Mouse (Mus musculus): ENCODE results near the gene Etnk2. TPM values are rescaled to one million over a fixed set of nuclear protein-coding genes. Genes with fewer than 3 reads are reported as not detected.

Gene Etnk2
- total and polyA plus RNA-seq, 2 experiments from 2014 or later, result 29.6 to 49.7 TPM

- Histone ChIP-seq H3K9me3 (ENCODE audit: low read length) (no peaks in the 10 kb centered on the region), H3K36me3 (ENCODE audit: insufficient read depth, low read length) (no peaks in the 10 kb centered on the region), H3K4me1 (ENCODE audit: insufficient read depth, low read length) (peaks cover 10% of the 10 kb centered on the region), H3K27me3 (ENCODE audit: insufficient read depth, low read length) (no peaks in the 10 kb centered on the region), H3K4me2 (ENCODE audit: low read depth, low read length) (no peak overlapping the region), H3K27ac (no peak overlapping the region), H3K9ac (replicated peaks; ENCODE audit: low read length) (no peak overlapping the region), H3K4me3 (ENCODE audit: low read length) (no peak overlapping the region)
- no peak for ATAC-seq
- no peak for TF ChIP-seq CTCF (IDR thresholded peaks at IDR 0.05; ENCODE audit: low read depth)
- WGBS, result 95% methylated on average over 6 of the region's 6 CpGs
- no peak for DNase-seq (ENCODE audit: low spot score)
These were observed 2.4 kb upstream of the Etnk2 start for GRCm38 (mm10) chr1:133361006-133361405.

GRCm38 (mm10) chr1:133362103-133362502, 1.3 kb upstream of the Etnk2 start:
- no peak overlapping the region for H3K27ac ChIP-seq
- 88% methylated on average over 5 of the region's 5 CpGs for WGBS
- ATAC-seq (no peak), DNase-seq (ENCODE audit: low spot score) (no peak)
- no peak overlapping the region for H3K9ac ChIP-seq (replicated peaks; ENCODE audit: low read length)
- no peaks in the 10 kb centered on the region for H3K27me3 ChIP-seq (ENCODE audit: insufficient read depth, low read length)
- no peaks in the 10 kb centered on the region for H3K36me3 ChIP-seq (ENCODE audit: insufficient read depth, low read length)
- H3K4me1 ChIP-seq (ENCODE audit: insufficient read depth, low read length), result peaks cover 11% of the 10 kb centered on the region
- no peak for TF ChIP-seq CTCF (IDR thresholded peaks at IDR 0.05; ENCODE audit: low read depth)
- no peak overlapping the region for H3K4me3 ChIP-seq (ENCODE audit: low read length)
- no peak overlapping the region for H3K4me2 ChIP-seq (ENCODE audit: low read depth, low read length)
- H3K9me3 ChIP-seq (ENCODE audit: low read length), result no peaks in the 10 kb centered on the region

GRCm38 (mm10) chr1:133364022-133364630, 754 bp downstream of the Etnk2 start:
- Histone ChIP-seq H3K36me3 (ENCODE audit: insufficient read depth, low read length) (no peaks in the 10 kb centered on the region), H3K27ac (peak overlapping the region; percentile 76), H3K4me2 (ENCODE audit: low read depth, low read length) (peak overlapping the region; percentile 93), H3K27me3 (ENCODE audit: insufficient read depth, low read length) (no peaks in the 10 kb centered on the region), H3K4me3 (ENCODE audit: low read length) (peak overlapping the region; percentile 65), H3K4me1 (ENCODE audit: insufficient read depth, low read length) (peaks cover 18% of the 10 kb centered on the region), H3K9ac (replicated peaks; ENCODE audit: low read length) (peak overlapping the region; percentile 80), H3K9me3 (ENCODE audit: low read length) (no peaks in the 10 kb centered on the region)
- peak; percentile 42 for DNase-seq (ENCODE audit: low spot score)
- peak; percentile 3; the same call in 1 of the 2 replicates for ATAC-seq
- WGBS, result 3% methylated on average over 27 of the region's 27 CpGs
- no peak for TF ChIP-seq CTCF (IDR thresholded peaks at IDR 0.05; ENCODE audit: low read depth)

GRCm38 (mm10) chr1:133364890-133365289, 1.5 kb downstream of the Etnk2 start:
- Histone ChIP-seq H3K27me3 (ENCODE audit: insufficient read depth, low read length) (no peaks in the 10 kb centered on the region), H3K4me1 (ENCODE audit: insufficient read depth, low read length) (peaks cover 18% of the 10 kb centered on the region), H3K27ac (no peak overlapping the region), H3K4me2 (ENCODE audit: low read depth, low read length) (peak overlapping the region; percentile 93; the same call in 1 of the 2 replicates), H3K9me3 (ENCODE audit: low read length) (no peaks in the 10 kb centered on the region), H3K4me3 (ENCODE audit: low read length) (peak overlapping the region; percentile 65; the same call in 1 of the 2 replicates), H3K9ac (replicated peaks; ENCODE audit: low read length) (no peak overlapping the region), H3K36me3 (ENCODE audit: insufficient read depth, low read length) (no peaks in the 10 kb centered on the region)
- WGBS, result 51% methylated on average over 2 of the region's 2 CpGs
- DNase-seq (ENCODE audit: low spot score) (peak; percentile 25), ATAC-seq (no peak)
- TF ChIP-seq CTCF (IDR thresholded peaks at IDR 0.05; ENCODE audit: low read depth), result no peak

- no peak overlapping the region for H3K27ac ChIP-seq
- TF ChIP-seq CTCF (IDR thresholded peaks at IDR 0.05; ENCODE audit: low read depth), result no peak
- no peak for ATAC-seq
These were observed 3.7 kb downstream of the Etnk2 start for GRCm38 (mm10) chr1:133366951-133367605.

GRCm38 (mm10) chr1:133367606-133368488, 4.5 kb downstream of the Etnk2 start:
- H3K4me1 ChIP-seq (ENCODE audit: insufficient read depth, low read length), result peaks cover 18% of the 10 kb centered on the region
- H3K9me3 ChIP-seq (ENCODE audit: low read length), result no peaks in the 10 kb centered on the region
- no peak overlapping the region for H3K4me2 ChIP-seq (ENCODE audit: low read depth, low read length)
- peak overlapping the region; percentile 32 for H3K27ac ChIP-seq
- ATAC-seq, result no peak
- no peak for TF ChIP-seq CTCF (IDR thresholded peaks at IDR 0.05; ENCODE audit: low read depth)
- peak; percentile 42 for DNase-seq (ENCODE audit: low spot score)
- no peak overlapping the region for H3K4me3 ChIP-seq (ENCODE audit: low read length)
- no peaks in the 10 kb centered on the region for H3K36me3 ChIP-seq (ENCODE audit: insufficient read depth, low read length)
- no peaks in the 10 kb centered on the region for H3K27me3 ChIP-seq (ENCODE audit: insufficient read depth, low read length)
- 16% methylated on average over 11 of the region's 11 CpGs for WGBS
- H3K9ac ChIP-seq (replicated peaks; ENCODE audit: low read length), result no peak overlapping the region

More at GRCm38 (mm10) chr1:133366951-133367605, 3.7 kb downstream of the Etnk2 start:
- no peak overlapping the region for H3K4me2 ChIP-seq (ENCODE audit: low read depth, low read length)
- DNase-seq (ENCODE audit: low spot score), result no peak
- H3K36me3 ChIP-seq (ENCODE audit: insufficient read depth, low read length), result no peaks in the 10 kb centered on the region
- no peaks in the 10 kb centered on the region for H3K27me3 ChIP-seq (ENCODE audit: insufficient read depth, low read length)
- H3K9me3 ChIP-seq (ENCODE audit: low read length), result no peaks in the 10 kb centered on the region
- peaks cover 18% of the 10 kb centered on the region for H3K4me1 ChIP-seq (ENCODE audit: insufficient read depth, low read length)
- H3K9ac ChIP-seq (replicated peaks; ENCODE audit: low read length), result no peak overlapping the region
- H3K4me3 ChIP-seq (ENCODE audit: low read length), result no peak overlapping the region
- 44% methylated on average over 10 of the region's 10 CpGs for WGBS
